ENCODE assay signal across 26 mouse cellular contexts in genomic region chr5:22003858-22004257, GRCm38 (mm10).
DNase-seq lines count a peak whose midpoint lies in the region; ATAC-seq and TF ChIP-seq lines count a peak whose summit lies in the region.
"Had no signal": no experiment of that assay in that cellular context is flagged by ENCODE, and none has a peak within 500 bp of the region (broad histone marks: within the 10 kb centered on the region; RNA-seq: fewer than 3 reads in every experiment).

No protein-coding gene starts in this region.

- no peak overlapping the region for H3K9ac ChIP-seq in kidney, postnatal 0 days (ENCODE audit: low read depth, low read length)
- H3K9ac ChIP-seq in stomach, postnatal 0 days (ENCODE audit: low read length): no peak overlapping the region
- H3K9ac ChIP-seq: forebrain, embryonic 13.5 days; hindbrain, embryonic 15.5 days; liver, embryonic 15.5 days; lung, embryonic 15.5 days; neural tube, embryonic 12.5 days had no signal

- TF ChIP-seq EP300 in stomach, postnatal 0 days (optimal IDR thresholded peaks at IDR 0.05): no peak

- no peak overlapping the region for H3K4me3 ChIP-seq in kidney, postnatal 0 days (replicated peaks; ENCODE audit: low read depth, low read length)
- H3K4me3 ChIP-seq in stomach, postnatal 0 days (ENCODE audit: low read depth, low read length): no peak overlapping the region
- H3K4me3 ChIP-seq: forebrain, embryonic 13.5 days; heart, embryonic 10.5 days; hindbrain, embryonic 15.5 days; liver, embryonic 15.5 days; lung, embryonic 15.5 days; midbrain, embryonic 10.5 days; myocyte; neural tube, embryonic 12.5 days had no signal

- no peaks in the 10 kb centered on the region for H3K36me3 ChIP-seq in kidney, postnatal 0 days (ENCODE audit: insufficient read depth, low read length)
- no peaks in the 10 kb centered on the region for H3K36me3 ChIP-seq in stomach, postnatal 0 days (ENCODE audit: control insufficient read depth, insufficient read depth, low read length)
- H3K36me3 ChIP-seq: heart, embryonic 10.5 days; hindbrain, embryonic 15.5 days; liver, embryonic 15.5 days; lung, embryonic 15.5 days; midbrain, embryonic 10.5 days; neural tube, embryonic 12.5 days had no signal

- no peaks in the 10 kb centered on the region for H3K4me1 ChIP-seq in kidney, postnatal 0 days (replicated peaks; ENCODE audit: insufficient read depth, low read length)
- no peaks in the 10 kb centered on the region for H3K4me1 ChIP-seq in stomach, postnatal 0 days (replicated peaks; ENCODE audit: control insufficient read depth, insufficient read depth)
- H3K4me1 ChIP-seq: heart, embryonic 10.5 days; hindbrain, embryonic 15.5 days; liver, embryonic 15.5 days; lung, embryonic 15.5 days; midbrain, embryonic 10.5 days; neural tube, embryonic 12.5 days had no signal

- H3K9me3 ChIP-seq in kidney, postnatal 0 days (replicated peaks; ENCODE audit: low read length): no peaks in the 10 kb centered on the region
- H3K9me3 ChIP-seq in stomach, postnatal 0 days (ENCODE audit: control insufficient read depth, low read length): no peaks in the 10 kb centered on the region
- H3K9me3 ChIP-seq: forebrain, embryonic 13.5 days; heart, embryonic 10.5 days; hindbrain, embryonic 15.5 days; liver, embryonic 15.5 days; lung, embryonic 15.5 days; midbrain, embryonic 10.5 days; neural tube, embryonic 12.5 days had no signal

- no peak overlapping the region for H3K27ac ChIP-seq in kidney, postnatal 0 days
- no peak overlapping the region for H3K27ac ChIP-seq in stomach, postnatal 0 days (replicated peaks)
- H3K27ac ChIP-seq: forebrain, embryonic 13.5 days; heart, embryonic 10.5 days; hindbrain, embryonic 15.5 days; liver, embryonic 15.5 days; lung, embryonic 15.5 days; midbrain, embryonic 10.5 days; neural tube, embryonic 12.5 days had no signal

- ATAC-seq in cerebellum, adult (ENCODE audit: insufficient number of reproducible peaks, low FRiP score, low TSS enrichment): peak; percentile 40; the same call in 1 of the 2 replicates
- no peak for ATAC-seq in kidney, postnatal 0 days (replicated peaks; ENCODE audit: low FRiP score, low read depth)
- ATAC-seq in stomach, postnatal 0 days (ENCODE audit: low FRiP score, low TSS enrichment): no peak
- ATAC-seq: forebrain, embryonic 13.5 days; midbrain, embryonic 16.5 days; Patski had no signal

- TF ChIP-seq CTCF in kidney, postnatal 0 days (IDR thresholded peaks at IDR 0.05; ENCODE audit: low read depth): peak; percentile 29; the same call in 1 of the 2 replicates
- peak; percentile 11; the same call in 1 of the 2 replicates for TF ChIP-seq CTCF in stomach, postnatal 0 days (IDR thresholded peaks at IDR 0.05; ENCODE audit: low read depth)

- DNase-seq in cerebellum, postnatal 4 days (ENCODE audit: low spot score in 2 of 2): no peak
- DNase-seq in cerebellum, postnatal 14 days: peak; percentile 22 to 27
- no peak for DNase-seq in cerebellum, postnatal 36 days
- no peak for DNase-seq in kidney, postnatal 0 days (ENCODE audit: low spot score)
- no peak for DNase-seq in kidney, adult 18-20 months
- DNase-seq in stomach, postnatal 0 days (ENCODE audit: low spot score): no peak
- no peak for DNase-seq in adrenal gland, postnatal 10 days
- DNase-seq: adrenal gland, postnatal 36 days; gastrocnemius, postnatal 14 days; kidney, postnatal 25 days; liver; right cerebral cortex, adult 18-20 months; spleen, adult 18-20 months; thymus, adult 2 months; thymus, postnatal 36 days had no signal

- no peak overlapping the region for H3K4me2 ChIP-seq in kidney, postnatal 0 days (ENCODE audit: low read length)
- no peak overlapping the region for H3K4me2 ChIP-seq in stomach, postnatal 0 days (replicated peaks; ENCODE audit: low read depth)
- H3K4me2 ChIP-seq: forebrain, embryonic 13.5 days; hindbrain, embryonic 15.5 days; liver, embryonic 15.5 days; lung, embryonic 15.5 days; neural tube, embryonic 12.5 days had no signal

- no peaks in the 10 kb centered on the region for H3K27me3 ChIP-seq in kidney, postnatal 0 days (ENCODE audit: insufficient read depth, low read length)
- H3K27me3 ChIP-seq in stomach, postnatal 0 days (ENCODE audit: control insufficient read depth, insufficient read depth, low read length): no peaks in the 10 kb centered on the region
- H3K27me3 ChIP-seq: forebrain, embryonic 13.5 days; hindbrain, embryonic 15.5 days; liver, embryonic 15.5 days; lung, embryonic 15.5 days; neural tube, embryonic 12.5 days had no signal

- WGBS in kidney, postnatal 0 days: 88% methylated on average over 4 of the region's 4 CpGs
- WGBS in stomach, postnatal 0 days: 64% methylated on average over 4 of the region's 4 CpGs

Comparison
In these comparisons a context has a peak if more than half of its experiments do, and no peak if none do; other contexts are left out.
1. DNase-seq: peak in cerebellum, postnatal 14 days (2 of 2); none in cerebellum, postnatal 4 days (0 of 2), cerebellum, postnatal 36 days (0 of 2), kidney, postnatal 0 days (single experiment), kidney, adult 18-20 months (single experiment), stomach, postnatal 0 days (single experiment) and adrenal gland, postnatal 10 days (single experiment).